ENCODE assay signal across 8 mouse cellular contexts in the genomic region with DNA sequence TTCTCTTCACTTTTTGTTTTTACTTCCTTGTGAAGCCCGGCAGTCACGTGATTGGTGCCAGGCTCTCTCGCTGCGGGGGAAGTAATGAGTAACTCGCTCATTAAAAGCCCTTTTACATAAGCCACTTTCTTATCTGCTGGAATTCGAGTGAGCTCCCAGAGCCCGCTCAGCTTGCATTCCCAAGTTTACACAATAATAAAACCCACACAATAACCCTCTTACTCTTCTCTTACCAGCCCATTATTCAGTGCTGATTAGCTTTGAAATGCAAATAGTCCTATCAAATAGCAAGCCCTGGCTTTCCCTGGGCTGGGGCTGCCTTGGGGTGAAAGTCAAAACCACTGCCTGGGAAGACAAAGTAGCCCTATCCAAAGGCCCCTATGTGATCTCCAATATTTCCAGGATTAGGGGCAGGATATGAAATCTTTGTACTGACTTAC. TPM values are rescaled to one million over a fixed set of nuclear protein-coding genes. Genes with fewer than 3 reads are reported as not detected.
DNase-seq lines count a peak whose midpoint lies in the region; ATAC-seq and TF ChIP-seq lines count a peak whose summit lies in the region.

No protein-coding gene starts in this region.

- no peak for ATAC-seq in hindbrain, embryonic 16.5 days

- no peak for TF ChIP-seq POLR2A in cerebellum, adult 2 months (IDR thresholded peaks at IDR 0.05; ENCODE audit: borderline replicate concordance, insufficient read depth, low read length)

- DNase-seq in cerebellum, adult 2 months = peak; percentile 24 to 41
- DNase-seq in cerebellum, adult 11 months = no peak
- peak; percentile 8 for DNase-seq in cerebellum, adult 9-11 months
- DNase-seq in gastrocnemius, adult 18-20 months (ENCODE audit: low spot score) = peak; percentile 30
- DNase-seq in left cerebral cortex, adult 9 months (ENCODE audit: low spot score in 2 of 2) = peak; percentile 7 to 58
- peak; percentile 70 to 77 for DNase-seq in lung, postnatal 4 days
- peak; percentile 45 to 49 for DNase-seq in right cerebral cortex, postnatal 10 days (ENCODE audit: low spot score in 2 of 2)

- TF ChIP-seq CTCF in cerebellum, adult 2 months (IDR thresholded peaks at IDR 0.05; ENCODE audit: borderline replicate concordance, insufficient read depth, low read depth, low read length) = no peak

- H3K36me3 ChIP-seq in hindbrain, embryonic 16.5 days (ENCODE audit: control insufficient read depth, insufficient read depth, low read length) = no peaks in the 10 kb centered on the region

- WGBS in cerebellum, adult 2 months = 2% methylated on average over 7 of the region's 7 CpGs
- under 1% methylated on average over 7 of the region's 7 CpGs for WGBS in hindbrain, embryonic 16.5 days

- H3K9ac ChIP-seq in hindbrain, embryonic 16.5 days (ENCODE audit: low read depth, low read length) = peak overlapping the region; percentile 15; the same call in 1 of the 2 replicates

- no peaks in the 10 kb centered on the region for H3K4me1 ChIP-seq in cerebellum, adult 2 months (ENCODE audit: control insufficient read depth, insufficient read depth, low read length)
- peaks cover 8% of the 10 kb centered on the region for H3K4me1 ChIP-seq in hindbrain, embryonic 16.5 days (ENCODE audit: control insufficient read depth, insufficient read depth, low read depth, low read length)

- peak overlapping the region; percentile 36 for H3K4me3 ChIP-seq in cerebellum, adult 2 months (replicated peaks; ENCODE audit: insufficient read depth, low read depth, low read length)
- peak overlapping the region; percentile 40 for H3K4me3 ChIP-seq in hindbrain, embryonic 16.5 days (ENCODE audit: low read length)

- H3K27ac ChIP-seq in cerebellum, adult 2 months (ENCODE audit: insufficient read depth, low read length) = no peak overlapping the region
- H3K27ac ChIP-seq in hindbrain, embryonic 16.5 days (ENCODE audit: low read depth, low read length) = no peak overlapping the region

- peak overlapping the region; percentile 62 for H3K4me2 ChIP-seq in hindbrain, embryonic 16.5 days (ENCODE audit: low read length)

- H3K27me3 ChIP-seq in cerebellum, adult 2 months (ENCODE audit: control insufficient read depth, insufficient read depth, low read length) = no peaks in the 10 kb centered on the region; the same call in 1 of the 2 replicates
- H3K27me3 ChIP-seq in hindbrain, embryonic 16.5 days (replicated peaks; ENCODE audit: control insufficient read depth, insufficient read depth, low read length) = no peaks in the 10 kb centered on the region

- no peaks in the 10 kb centered on the region for H3K9me3 ChIP-seq in hindbrain, embryonic 16.5 days (ENCODE audit: control insufficient read depth, low read length)

RNA-seq across cellular contexts. Expression of a gene that starts 36.1 kb away (rescaled TPM):
- polyA plus RNA-seq in cerebellum, adult 2 months (2012; rRNA removed) = 9.7 and 11.4 TPM in 2 replicates
- total RNA-seq in gastrocnemius, adult 18-20 months (2021) = under 1 TPM; 0.57 to 0.71 TPM
- polyA plus RNA-seq in hindbrain, embryonic 16.5 days (2015; fragmentation: Nextera tagmentation; extraction: Ambion mirVana) = 144 and 156 TPM in 2 replicates

Comparison
In these comparisons a context has a peak if more than half of its experiments do, and no peak if none do; other contexts are left out.
1. RNA of a gene that starts 36.1 kb away (polyA plus RNA-seq): 144 to 156 TPM in hindbrain, embryonic 16.5 days; 9.7 to 11.4 TPM in cerebellum, adult 2 months; every median in the first group is over 10 times any median in the second.